Mouse (Mus musculus) embryonic facial prominence, embryonic 13.5 days (tissue): ENCODE data around the gene Mrps10. TPM values are rescaled to one million over a fixed set of nuclear protein-coding genes. Genes with fewer than 3 reads are reported as not detected.
"Not testable (repeated sequence)": the region's sequence is repeated elsewhere in the genome, so short reads cannot be mapped to it uniquely, and the experiment has no call there.

ENCODE experiments used
- ATAC-seq: fragments of 200-750 bp; cut with Nextera tagmentation; 2 replicates; pipeline ENCODE4 v1.8.0; 2017; ENCODE audit warnings: low read depth; ENCODE audit not compliant: insufficient number of reproducible peaks, insufficient read depth, low FRiP score, low TSS enrichment
- H3K27ac ChIP-seq: fragments of 300-500 bp; sonication (generic); 2 replicates; pipeline ENCODE4 v1.5.1; 2015; ENCODE audit warnings: moderate library complexity, mild to moderate bottlenecking, inconsistent platforms
- H3K27me3 ChIP-seq: fragments of 300-500 bp; sonication (generic); 2 replicates; pipeline ENCODE4 v1.6.1; 2015; ENCODE audit warnings: mild to moderate bottlenecking, inconsistent platforms
- H3K36me3 ChIP-seq: fragments of 300-500 bp; sonication (generic); 2 replicates; pipeline ENCODE4 v1.6.1; 2015; ENCODE audit warnings: mild to moderate bottlenecking, inconsistent platforms
- H3K4me1 ChIP-seq: fragments of 300-500 bp; sonication (generic); 2 replicates; pipeline ENCODE4 v1.6.1; 2015; ENCODE audit warnings: inconsistent platforms
- H3K4me2 ChIP-seq: fragments of 300-500 bp; sonication (generic); 2 replicates; pipeline ENCODE4 v1.6.1; 2015; ENCODE audit warnings: moderate library complexity, mild to moderate bottlenecking, inconsistent platforms
- H3K4me3 ChIP-seq: fragments of 300-500 bp; sonication (generic); 2 replicates; pipeline ENCODE4 v1.5.1; 2015; ENCODE audit warnings: mild to moderate bottlenecking, inconsistent platforms
- H3K9ac ChIP-seq: fragments of 300-500 bp; sonication (generic); 2 replicates; pipeline ENCODE4 v1.6.1; 2015; ENCODE audit warnings: mild to moderate bottlenecking, inconsistent platforms
- H3K9me3 ChIP-seq: fragments of 300-500 bp; sonication (generic); 2 replicates; pipeline ENCODE4 v1.6.1; 2016; ENCODE audit warnings: inconsistent platforms
- WGBS: fragments of 180-500 bp; shearing (Covaris S2); methylation state at CpG from one replicate; pipeline ENCODE4 v1.1.7; 2015; ENCODE audit warnings: mixed read lengths; 5-methylcytosine and 5-hydroxymethylcytosine counted together
- polyA plus RNA-seq: library from polyadenylated mRNA; unstranded; fragments of >200 nt; fragmentation: Nextera tagmentation; extraction: Ambion mirVana; gene quantifications from 2 replicates; pipeline ENCODE4 v1.2.1, GENCODE M21; 2015

The Mrps10 gene
- polyA plus RNA-seq, 1 experiment from 2014 or later = 74.5 TPM

DNA sequence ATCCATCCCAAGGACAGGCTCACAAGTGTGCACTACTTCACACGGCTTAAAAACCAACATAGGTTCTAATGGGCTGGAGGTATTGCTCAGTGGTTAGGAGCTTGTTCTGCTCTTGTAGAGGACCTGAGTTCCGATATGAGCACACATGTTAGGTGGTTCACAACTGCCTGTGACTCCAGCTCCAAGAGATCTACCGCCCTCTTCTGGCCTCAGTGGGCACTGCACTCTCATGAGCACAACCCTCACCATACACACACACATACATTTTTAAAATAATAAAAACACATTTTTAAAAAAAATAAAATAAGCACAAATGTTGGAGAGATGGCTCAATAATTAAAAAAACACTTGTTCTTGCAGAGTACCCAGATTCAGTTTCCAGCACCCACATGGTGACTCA, 15.4 kb downstream of the Mrps10 start:
- Histone ChIP-seq H3K27ac (no peak overlapping the region), H3K4me1 (no peaks in the 10 kb centered on the region), H3K27me3 (no peaks in the 10 kb centered on the region), H3K4me3 (no peak overlapping the region), H3K9ac (no peak overlapping the region), H3K4me2 (no peak overlapping the region), H3K9me3 (no peaks in the 10 kb centered on the region), H3K36me3 (peaks cover 34% of the 10 kb centered on the region)
- 87% methylated on average over 3 of the region's 3 CpGs for WGBS
- ATAC-seq = no peak

GRCm38 (mm10) chr17:47385145-47385544, 16.5 kb downstream of the Mrps10 start, which contains the start of gene Guca1b:
Guca1b (plus strand) TSS chr17:47385393.
- no peak within 1 kb of the TSS for H3K4me3 ChIP-seq
- H3K9me3 ChIP-seq = no peaks in the 10 kb centered on the region
- no peak within 1 kb of the TSS for H3K27ac ChIP-seq
- no peaks in the 10 kb centered on the region for H3K27me3 ChIP-seq
- no peak within 1 kb of the TSS for H3K4me2 ChIP-seq
- WGBS = 39% methylated on average over 10 of the region's 10 CpGs
- no peaks in the 10 kb centered on the region for H3K4me1 ChIP-seq
- H3K36me3 ChIP-seq = peaks cover 23% of the 10 kb centered on the region
- H3K9ac ChIP-seq = no peak within 1 kb of the TSS
- no peak for ATAC-seq

- H3K4me3 ChIP-seq = no peak overlapping the region
- no peaks in the 10 kb centered on the region for H3K27me3 ChIP-seq
- WGBS = 59% methylated on average over 4 of the region's 4 CpGs
- peaks cover 8% of the 10 kb centered on the region for H3K36me3 ChIP-seq
- no peak for ATAC-seq
- no peaks in the 10 kb centered on the region for H3K4me1 ChIP-seq
- no peak overlapping the region for H3K4me2 ChIP-seq
- no peak overlapping the region for H3K27ac ChIP-seq
- no peak overlapping the region for H3K9ac ChIP-seq
- no peaks in the 10 kb centered on the region for H3K9me3 ChIP-seq
Measured at GRCm38 (mm10) chr17:47386649-47387048, 18.0 kb downstream of the Mrps10 start.

- Histone ChIP-seq H3K9me3 (no peaks in the 10 kb centered on the region), H3K4me1 (peaks cover 10% of the 10 kb centered on the region; the same call in 1 of the 2 replicates), H3K4me3 (peak overlapping the region; percentile 35), H3K27ac (no peak overlapping the region), H3K4me2 (peak overlapping the region; percentile 56), H3K9ac (peak overlapping the region; percentile 41), H3K36me3 (no peaks in the 10 kb centered on the region), H3K27me3 (peaks cover 35% of the 10 kb centered on the region)
- ATAC-seq = no peak
- 17% methylated on average over 24 of the region's 24 CpGs for WGBS
Measured at GRCm38 (mm10) chr17:47394223-47394869, 25.7 kb downstream of the Mrps10 start.

DNA sequence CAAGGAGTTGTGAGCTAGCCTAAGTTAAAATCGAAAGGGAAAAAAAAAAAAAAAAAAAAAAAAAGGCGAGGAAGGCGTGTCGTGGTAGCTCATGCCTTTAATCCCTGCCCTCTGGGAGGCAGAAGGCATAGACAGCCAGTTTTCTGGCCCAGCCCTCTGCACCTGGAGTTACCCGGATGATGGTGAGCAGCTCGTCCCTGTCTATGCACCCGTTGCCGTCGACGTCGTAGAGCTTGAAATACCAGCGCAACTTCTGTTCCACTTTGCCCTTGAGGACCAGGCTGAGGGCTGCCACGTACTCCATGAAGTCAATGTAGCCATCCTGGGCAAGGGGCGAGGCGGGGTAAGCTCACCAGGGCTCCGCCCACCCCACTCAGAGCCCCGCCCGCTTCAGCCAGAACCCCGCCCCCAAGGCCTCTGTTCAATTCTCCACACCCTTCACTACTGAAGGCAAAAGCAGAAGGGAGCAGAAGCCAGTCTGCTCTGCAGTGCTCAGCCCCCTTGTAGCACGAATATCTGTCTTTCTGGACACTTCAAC, 26.8 kb downstream of the Mrps10 start:
- Histone ChIP-seq H3K27me3 (peaks cover 45% of the 10 kb centered on the region), H3K27ac (no peak overlapping the region)
- ATAC-seq = peak; percentile 15; the same call in 1 of the 2 replicates

GRCm38 (mm10) chr17:47399091-47399490, 30.4 kb downstream of the Mrps10 start:
- H3K27ac ChIP-seq = no peak overlapping the region
- ATAC-seq = no peak
- H3K27me3 ChIP-seq = peaks cover 52% of the 10 kb centered on the region
- no peak overlapping the region for H3K4me2 ChIP-seq
- no peak overlapping the region for H3K9ac ChIP-seq
- H3K9me3 ChIP-seq = no peaks in the 10 kb centered on the region
- H3K4me3 ChIP-seq = no peak overlapping the region
- H3K36me3 ChIP-seq = no peaks in the 10 kb centered on the region
- 84% methylated on average over 8 of the region's 8 CpGs for WGBS
- H3K4me1 ChIP-seq = peaks cover 10% of the 10 kb centered on the region; the same call in 1 of the 2 replicates

More for the DNA sequence above, 26.8 kb downstream of the Mrps10 start:
- Histone ChIP-seq H3K9ac (peak overlapping the region; percentile 41; the same call in 1 of the 2 replicates), H3K9me3 (no peaks in the 10 kb centered on the region), H3K4me2 (peak overlapping the region; percentile 56), H3K36me3 (no peaks in the 10 kb centered on the region), H3K4me3 (peak overlapping the region; percentile 35), H3K4me1 (peaks cover 10% of the 10 kb centered on the region; the same call in 1 of the 2 replicates)
- WGBS = 3% methylated on average over 20 of the region's 20 CpGs

DNA sequence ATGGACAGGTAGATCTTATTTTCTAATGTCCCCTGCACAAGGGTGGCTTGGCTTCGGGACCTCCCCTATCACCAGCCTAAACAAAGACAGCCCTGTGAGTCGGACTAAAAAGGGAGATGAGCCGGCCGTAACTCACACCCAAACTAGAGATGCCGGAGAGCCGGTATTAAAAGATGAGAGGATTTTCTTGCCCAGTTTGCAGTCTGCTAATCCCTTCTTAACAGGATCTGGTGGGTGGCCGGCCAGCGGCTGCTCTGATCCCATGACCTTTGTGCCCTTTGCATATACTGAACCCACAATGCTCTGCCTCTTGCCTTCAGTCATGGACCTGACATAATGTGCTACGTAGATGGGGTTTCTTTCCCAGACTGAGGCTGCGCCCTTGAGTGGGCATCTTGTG, 31.8 kb downstream of the Mrps10 start, which contains the start of gene Guca1a:
TSS of gene Guca1a (minus strand) at position 134 of the 400 bp plus-strand sequence.
- no peak within 1 kb of the TSS for H3K4me2 ChIP-seq
- ATAC-seq = no peak
- H3K9ac ChIP-seq = no peak within 1 kb of the TSS
- no peak within 1 kb of the TSS for H3K4me3 ChIP-seq
- H3K36me3 ChIP-seq = no peaks in the 10 kb centered on the region
- H3K9me3 ChIP-seq = no peaks in the 10 kb centered on the region
- no peak within 1 kb of the TSS for H3K27ac ChIP-seq
- H3K4me1 ChIP-seq = no peaks in the 10 kb centered on the region
- 38% methylated on average over 10 of the region's 10 CpGs for WGBS
- peaks cover 43% of the 10 kb centered on the region for H3K27me3 ChIP-seq

GRCm38 (mm10) chr17:47407717-47408557, 39.2 kb downstream of the Mrps10 start:
- no peak overlapping the region for H3K9ac ChIP-seq
- H3K4me2 ChIP-seq = no peak overlapping the region
- peaks cover 3% of the 10 kb centered on the region; the same call in 1 of the 2 replicates for H3K4me1 ChIP-seq
- H3K9me3 ChIP-seq = no peaks in the 10 kb centered on the region
- 58% methylated on average over 10 of the region's 10 CpGs for WGBS
- no peaks in the 10 kb centered on the region for H3K36me3 ChIP-seq
- no peak overlapping the region for H3K27ac ChIP-seq
- no peak overlapping the region for H3K4me3 ChIP-seq
- ATAC-seq = no peak
- peaks cover 57% of the 10 kb centered on the region for H3K27me3 ChIP-seq

- Histone ChIP-seq H3K36me3 (no peaks in the 10 kb centered on the region), H3K4me3 (no peak overlapping the region), H3K9ac (no peak overlapping the region), H3K9me3 (no peaks in the 10 kb centered on the region), H3K27ac (no peak overlapping the region), H3K4me2 (no peak overlapping the region), H3K27me3 (peaks cover 59% of the 10 kb centered on the region), H3K4me1 (peaks cover 3% of the 10 kb centered on the region; the same call in 1 of the 2 replicates)
- 20% methylated on average over 8 of the region's 8 CpGs for WGBS
- no peak for ATAC-seq
Measured at GRCm38 (mm10) chr17:47408558-47408898, 39.8 kb downstream of the Mrps10 start.

DNA sequence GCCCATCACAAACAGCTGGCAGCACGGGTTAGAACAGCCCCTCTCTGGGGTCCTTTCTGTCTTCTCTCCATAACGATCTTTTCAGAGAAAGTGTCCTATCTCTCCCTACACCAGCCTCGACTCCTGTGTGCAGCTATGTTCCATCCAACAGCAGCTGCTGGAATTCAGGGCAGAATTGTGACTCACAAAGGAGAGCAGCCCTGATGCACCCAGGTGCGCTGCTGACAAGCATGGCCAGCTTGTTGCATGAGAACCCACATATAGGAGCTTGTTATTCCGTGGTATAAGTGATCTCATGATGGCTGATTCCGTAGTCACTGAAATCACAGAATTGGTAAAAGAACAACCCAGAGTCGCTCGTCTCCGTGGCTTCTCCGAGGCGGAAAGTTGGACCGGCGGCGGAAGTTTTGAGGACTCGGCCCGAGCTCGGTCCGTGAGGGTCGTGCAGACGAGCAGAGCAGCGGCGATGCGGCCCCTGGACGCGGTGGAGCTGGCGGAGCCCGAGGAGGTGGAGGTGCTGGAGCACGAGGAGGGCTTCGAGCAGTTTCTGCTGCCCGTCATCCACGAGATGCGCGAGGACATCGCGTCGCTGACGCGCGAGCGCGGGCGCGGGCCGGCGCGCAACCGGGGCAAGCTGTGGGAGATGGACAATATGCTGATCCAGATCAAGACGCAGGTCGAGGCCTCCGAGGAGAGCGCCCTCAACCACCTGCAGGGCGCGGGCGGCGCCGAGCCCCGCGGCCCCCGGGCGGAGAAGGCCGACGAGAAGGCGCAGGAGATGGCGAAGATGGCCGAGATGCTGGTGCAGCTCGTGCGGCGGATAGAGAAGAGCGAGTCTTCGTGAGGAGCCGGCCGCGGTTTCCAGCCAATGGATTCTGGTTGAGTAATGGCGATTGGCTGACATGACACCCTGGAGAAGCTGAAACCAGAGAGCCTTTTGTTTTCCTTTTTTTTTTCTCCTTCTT, 41.5 kb downstream of the Mrps10 start:
- H3K36me3 ChIP-seq, H3K27ac ChIP-seq, H3K9me3 ChIP-seq, ATAC-seq, H3K4me1 ChIP-seq: not testable (repeated sequence)
- WGBS = 3% methylated on average over 74 of the region's 74 CpGs
- Histone ChIP-seq H3K27me3 (peaks cover 70% of the 10 kb centered on the region), H3K4me3 (peak overlapping the region; percentile 43), H3K4me2 (peak overlapping the region; percentile 72), H3K9ac (peak overlapping the region; percentile 67)

- Histone ChIP-seq H3K36me3 (no peaks in the 10 kb centered on the region), H3K27ac (no peak overlapping the region), H3K27me3 (no peaks in the 10 kb centered on the region), H3K9ac (no peak overlapping the region), H3K4me3 (no peak overlapping the region), H3K4me1 (no peaks in the 10 kb centered on the region), H3K4me2 (no peak overlapping the region), H3K9me3 (no peaks in the 10 kb centered on the region)
- ATAC-seq = no peak
- 61% methylated on average over 2 of the region's 2 CpGs for WGBS
Measured at GRCm38 (mm10) chr17:47420195-47420594, 51.5 kb downstream of the Mrps10 start.
